Mouse (Mus musculus): ENCODE results near the gene Atp5f1.
"Not testable (repeated sequence)": the region's sequence is repeated elsewhere in the genome, so short reads cannot be mapped to it uniquely, and the experiment has no call there.

The Atp5f1 gene

DNA sequence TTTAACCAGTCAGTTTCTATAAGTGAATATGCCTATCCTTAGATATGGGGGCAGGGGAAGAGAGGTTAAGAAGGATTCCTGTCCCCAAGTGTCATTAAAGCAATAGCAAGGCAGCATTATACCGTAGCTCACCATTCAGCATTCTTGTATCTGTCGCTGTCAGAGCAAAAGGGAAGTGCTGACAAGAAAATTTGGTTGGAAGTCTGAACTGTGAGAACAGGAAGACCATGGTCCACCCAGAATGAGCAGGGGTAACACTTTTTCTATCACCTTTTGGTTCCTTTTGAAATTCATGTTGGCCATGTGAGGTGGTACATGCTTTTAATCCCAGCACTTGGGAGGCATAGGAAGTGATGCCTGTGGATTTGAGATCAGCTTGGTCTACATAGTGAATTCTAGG is 28.8 kb downstream of the Atp5f1 start:
- DNase-seq (ENCODE audit: low spot score in 2 of 2) = no peak

DNA sequence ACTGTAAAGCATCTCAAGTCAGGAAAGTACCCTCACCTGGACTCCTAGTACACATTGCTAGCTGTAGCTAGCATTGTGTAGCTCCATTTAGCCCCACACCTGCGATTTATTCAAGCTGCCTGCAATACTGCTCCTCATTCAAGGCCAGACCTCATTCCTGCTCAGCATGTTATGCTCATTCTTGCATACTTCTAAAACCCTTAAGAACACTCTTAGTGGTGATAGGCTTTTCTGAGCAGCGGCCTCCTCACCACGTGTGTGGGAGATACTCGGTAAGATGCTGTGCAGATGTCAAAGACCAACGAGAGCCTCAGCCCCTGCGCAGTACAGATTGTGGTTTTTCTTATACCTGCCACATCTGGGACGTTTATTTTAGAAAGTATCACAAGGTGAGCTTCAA is 30.1 kb downstream of the Atp5f1 start:
- DNase-seq (ENCODE audit: low spot score in 2 of 2) = no peak

DNA sequence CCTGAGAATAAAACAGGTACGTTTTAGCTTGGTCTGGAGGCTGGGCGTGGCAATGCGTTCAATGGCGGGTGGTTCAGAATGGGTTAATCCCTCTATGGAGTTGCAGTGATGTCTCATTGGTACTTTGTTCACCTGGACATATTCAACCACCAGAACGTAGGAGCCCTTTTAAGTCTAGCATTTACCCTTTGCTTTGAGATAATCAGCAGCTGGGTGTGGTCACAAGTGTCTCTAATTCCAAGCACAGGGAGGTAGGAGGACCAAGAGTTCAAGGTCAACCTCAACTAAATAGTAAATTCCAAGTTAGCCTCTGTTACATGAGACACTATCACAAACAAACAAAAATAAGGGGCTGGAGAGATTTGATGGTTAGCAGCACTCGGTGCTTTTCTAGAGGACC is 31.1 kb downstream of the Atp5f1 start:
- DNase-seq (ENCODE audit: low spot score in 2 of 2) = no peak

DNA sequence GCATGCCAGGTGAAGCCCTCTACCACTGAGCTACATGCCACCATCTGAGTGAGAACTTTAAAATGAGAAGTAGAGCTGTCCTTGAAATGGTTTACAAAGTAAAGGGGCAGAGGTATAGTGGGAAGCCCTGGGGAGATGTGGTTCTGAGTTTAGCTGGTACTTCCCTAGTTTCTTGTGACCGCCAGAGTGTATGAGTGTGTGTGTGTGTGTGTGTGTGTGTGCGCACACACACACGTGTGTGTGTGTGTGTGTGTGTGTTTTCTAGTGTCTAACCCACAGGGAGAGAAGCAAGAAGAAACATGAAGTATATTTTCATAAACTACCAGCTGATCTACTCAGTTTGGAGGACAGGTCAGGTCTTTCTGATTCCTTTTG is 31.7 kb downstream of the Atp5f1 start:
- no peak for DNase-seq (ENCODE audit: low spot score in 2 of 2)

DNA sequence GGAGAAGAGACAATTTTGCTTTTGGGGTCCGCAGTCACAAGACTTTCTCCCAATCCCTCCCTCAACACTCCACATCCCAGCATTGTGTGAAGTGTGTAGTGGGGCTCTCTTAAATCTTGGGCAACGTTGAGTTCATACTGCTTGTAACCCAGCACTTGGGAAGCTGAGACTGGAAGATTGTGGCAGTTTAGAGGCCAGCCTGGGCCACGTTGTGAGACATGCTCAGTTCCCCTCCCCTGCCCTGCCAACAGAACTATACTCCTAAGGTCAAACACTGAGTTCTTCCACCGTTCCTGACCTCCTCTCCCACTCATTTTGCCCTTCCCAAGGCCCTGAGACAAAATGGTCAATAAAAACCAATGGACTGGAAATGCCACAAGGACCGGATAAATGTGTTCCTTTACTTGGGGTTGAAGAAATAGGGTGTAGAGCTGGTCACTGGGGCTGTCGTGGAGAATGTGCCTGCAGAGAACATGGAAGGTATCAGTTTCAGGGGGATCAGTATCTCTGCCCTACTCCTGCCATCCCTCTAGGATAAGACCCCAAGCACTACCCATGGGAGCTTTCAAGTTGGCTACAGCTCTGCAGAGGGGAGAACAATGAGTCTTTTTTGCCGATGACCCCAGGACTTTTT is 32.2 kb downstream of the Atp5f1 start:
- no peak for DNase-seq (ENCODE audit: low spot score in 2 of 2)

DNA sequence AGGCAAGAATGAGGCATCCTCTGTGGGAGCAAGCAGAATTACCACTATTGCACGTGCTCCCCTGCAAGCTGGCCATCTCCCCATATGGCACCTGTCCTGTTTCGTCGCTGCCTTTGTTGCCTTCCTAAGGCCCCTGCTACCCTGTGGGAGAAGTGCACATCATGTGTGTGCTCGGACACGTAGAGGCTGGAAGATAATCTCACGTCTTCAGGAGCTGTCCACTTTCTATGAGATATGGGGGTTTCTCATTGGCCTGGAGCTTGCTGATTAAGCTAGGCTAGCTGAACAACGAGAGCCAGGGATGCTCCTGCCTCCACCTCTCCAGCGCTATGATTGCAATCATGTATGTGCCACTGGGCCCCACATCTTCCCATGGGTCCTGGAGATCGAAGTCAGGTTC is 35.3 kb downstream of the Atp5f1 start:
- no peak for DNase-seq (ENCODE audit: low spot score in 2 of 2)

DNA sequence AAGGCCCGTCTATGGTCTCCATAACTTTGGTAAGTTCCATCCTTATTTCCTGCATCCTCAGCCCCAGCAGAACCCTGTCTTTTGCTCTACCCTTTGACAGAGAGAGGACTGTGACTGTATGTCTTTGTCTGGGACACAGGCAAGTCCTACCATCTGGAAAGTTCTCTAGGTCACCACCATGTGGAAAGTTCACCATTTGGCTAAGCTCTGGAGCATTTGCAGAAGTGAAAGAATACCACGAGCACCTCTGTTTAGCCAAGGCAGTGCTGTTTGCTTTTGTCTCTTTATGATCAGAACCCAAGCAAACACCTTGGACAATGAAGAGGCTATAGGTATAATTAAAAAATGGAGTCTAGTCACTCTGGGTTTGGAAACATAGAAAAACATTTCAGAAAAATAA is 37.9 kb downstream of the Atp5f1 start:
- no peak for DNase-seq (ENCODE audit: low spot score in 2 of 2)

DNA sequence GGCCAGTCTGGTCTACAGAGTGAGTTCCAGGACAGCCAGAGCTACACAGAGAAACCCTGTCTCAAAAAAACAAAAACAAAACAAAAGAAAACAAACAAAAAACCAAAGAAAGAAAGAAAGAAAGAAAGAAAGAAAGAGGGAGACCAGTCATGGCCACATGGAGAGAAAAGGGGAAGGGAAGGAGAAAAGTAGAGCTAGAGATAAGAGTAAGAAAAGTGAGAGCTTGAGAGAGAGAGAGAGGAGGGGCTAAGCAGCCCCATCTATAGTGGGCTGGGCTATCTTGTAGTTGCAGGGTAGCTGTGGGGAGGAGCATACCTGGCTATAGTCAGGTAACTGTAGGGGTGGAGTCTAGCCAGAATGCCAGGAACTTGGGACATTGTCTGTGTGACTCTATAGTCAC is 39.2 kb downstream of the Atp5f1 start:
- not testable (repeated sequence) for DNase-seq (ENCODE audit: low spot score in 2 of 2)

DNA sequence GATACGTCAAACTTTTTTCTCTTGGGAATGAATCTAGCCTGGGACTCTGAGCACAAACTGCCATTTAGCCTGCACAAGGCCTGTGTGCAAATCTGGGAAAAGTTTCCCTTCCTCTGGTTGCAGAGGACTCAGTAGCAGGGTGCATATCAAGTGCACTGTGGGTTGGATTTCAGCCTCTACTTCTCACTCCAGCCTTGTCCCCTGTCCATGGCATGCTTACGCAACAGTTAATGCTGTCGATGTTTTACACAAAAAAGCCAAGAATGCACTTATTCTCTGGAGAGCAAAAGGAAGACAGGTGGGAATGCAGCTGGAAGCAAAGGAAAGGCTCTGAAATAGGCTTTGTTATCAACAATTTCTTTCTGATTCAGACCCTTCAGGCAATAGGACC is 41.5 kb downstream of the Atp5f1 start:
- DNase-seq (ENCODE audit: low spot score in 2 of 2) = no peak

DNA sequence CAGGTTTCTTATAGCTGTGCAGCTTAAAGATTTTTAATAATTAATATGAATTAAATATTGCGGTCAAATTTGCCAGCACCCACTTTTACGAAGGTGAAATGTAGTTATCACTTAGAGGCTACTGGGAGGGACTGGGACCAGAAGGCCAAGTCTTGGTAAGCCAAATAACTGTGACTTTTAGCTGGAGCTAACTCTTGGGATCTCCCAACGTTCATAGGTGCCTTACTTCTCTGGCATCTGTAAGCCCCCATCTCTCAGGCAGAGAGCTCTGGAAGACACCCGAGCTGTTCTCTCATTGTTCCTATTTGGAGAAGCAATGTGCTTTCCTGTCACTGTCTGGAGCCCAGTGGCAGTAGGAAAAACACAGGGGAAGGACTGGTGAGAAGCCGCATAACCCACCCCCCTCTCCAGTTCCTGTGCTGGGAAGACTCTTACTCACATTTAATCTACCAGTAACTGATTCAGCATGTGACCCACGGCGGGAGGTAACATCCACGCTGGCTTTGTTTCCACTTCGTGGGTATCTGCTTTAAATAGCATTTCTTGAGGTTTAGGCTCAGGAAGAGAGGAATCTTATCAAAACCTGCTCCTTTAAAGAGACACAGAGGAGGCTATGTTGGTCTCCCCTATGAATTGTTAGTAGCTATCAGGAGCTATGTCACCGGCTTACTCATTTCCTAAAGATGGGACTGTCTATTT is 42.1 kb downstream of the Atp5f1 start:
- DNase-seq (ENCODE audit: low spot score in 2 of 2) = no peak

DNA sequence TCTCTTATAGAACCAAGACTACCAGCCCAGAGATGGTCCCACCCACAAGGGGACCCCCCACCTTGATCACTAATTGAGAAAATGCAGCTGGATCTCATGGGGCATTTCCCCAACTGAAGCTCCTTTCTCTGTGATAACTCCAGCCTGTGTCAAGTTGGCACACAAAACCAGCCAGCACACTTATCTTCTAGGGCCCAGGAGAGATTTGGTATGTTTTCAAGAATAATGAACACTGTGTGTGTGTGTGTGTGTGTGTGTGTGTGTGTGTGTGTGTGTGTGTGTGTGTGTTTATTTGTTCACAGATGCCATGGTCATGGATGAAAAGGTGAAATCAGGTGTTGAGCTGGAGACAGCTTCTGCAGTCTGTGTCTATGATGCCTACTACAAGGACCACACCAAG is 43.4 kb downstream of the Atp5f1 start:
- DNase-seq (ENCODE audit: low spot score in 2 of 2) = not testable (repeated sequence)

DNA sequence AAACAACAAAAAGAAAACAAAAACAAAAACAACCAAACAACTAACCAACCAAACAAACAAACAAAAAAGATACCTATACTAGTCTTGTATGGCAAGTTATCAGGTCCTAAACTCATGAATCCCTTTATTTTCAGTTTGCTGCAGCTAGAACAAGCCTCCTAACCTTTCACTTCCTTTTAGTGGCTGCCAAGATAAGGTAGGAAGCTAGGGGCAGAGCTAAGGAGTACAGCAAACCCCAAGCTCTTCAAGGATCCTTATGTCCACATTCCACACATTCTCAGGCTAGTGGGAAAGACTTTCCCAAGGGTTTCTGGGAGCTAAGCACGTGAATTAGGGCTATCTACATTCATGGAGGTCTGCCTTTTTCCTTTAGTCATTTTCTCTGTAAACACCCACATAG is 44.6 kb downstream of the Atp5f1 start:
- DNase-seq (ENCODE audit: low spot score in 2 of 2) = no peak

DNA sequence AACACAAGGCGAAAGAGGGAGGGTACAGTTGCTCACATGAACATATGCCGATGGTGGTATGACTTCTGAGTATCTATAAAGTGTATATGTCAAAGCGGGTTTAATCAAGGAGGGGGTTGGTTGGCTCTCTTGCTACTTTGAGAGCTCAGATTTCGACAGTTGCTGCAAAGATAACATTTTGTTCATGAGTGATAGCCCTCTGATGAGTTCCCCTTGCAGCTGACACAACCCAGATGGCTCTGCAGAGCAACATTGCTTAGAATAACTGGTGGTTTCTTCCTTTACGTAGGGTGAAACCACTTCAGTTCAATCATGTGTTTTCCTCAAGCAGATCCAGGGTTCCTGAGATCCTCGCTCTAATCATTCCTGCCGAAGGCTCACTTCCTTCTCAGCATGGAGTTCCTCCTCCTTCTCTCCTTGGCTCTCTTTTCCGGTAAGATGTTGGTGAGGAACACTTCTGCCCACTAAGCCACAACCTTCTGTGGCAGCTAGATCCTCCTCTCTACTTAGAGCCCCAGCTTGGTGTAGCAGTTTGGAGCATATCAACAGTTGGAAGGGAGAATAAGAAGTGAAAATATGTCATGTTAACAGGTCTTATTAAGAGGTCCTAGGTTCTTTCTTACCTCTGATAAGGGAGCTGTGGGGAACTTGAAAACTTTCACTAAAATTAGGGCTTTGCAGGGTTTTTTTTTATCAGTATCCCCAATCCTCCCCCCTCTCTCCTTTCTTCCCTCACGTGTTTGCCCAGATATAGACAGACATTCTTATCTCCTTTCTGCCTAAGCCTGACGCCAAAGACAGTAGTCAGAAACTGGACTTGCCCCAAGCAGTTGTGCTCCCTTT is 45.8 kb downstream of the Atp5f1 start:
- no peak for DNase-seq (ENCODE audit: low spot score in 2 of 2)

DNA sequence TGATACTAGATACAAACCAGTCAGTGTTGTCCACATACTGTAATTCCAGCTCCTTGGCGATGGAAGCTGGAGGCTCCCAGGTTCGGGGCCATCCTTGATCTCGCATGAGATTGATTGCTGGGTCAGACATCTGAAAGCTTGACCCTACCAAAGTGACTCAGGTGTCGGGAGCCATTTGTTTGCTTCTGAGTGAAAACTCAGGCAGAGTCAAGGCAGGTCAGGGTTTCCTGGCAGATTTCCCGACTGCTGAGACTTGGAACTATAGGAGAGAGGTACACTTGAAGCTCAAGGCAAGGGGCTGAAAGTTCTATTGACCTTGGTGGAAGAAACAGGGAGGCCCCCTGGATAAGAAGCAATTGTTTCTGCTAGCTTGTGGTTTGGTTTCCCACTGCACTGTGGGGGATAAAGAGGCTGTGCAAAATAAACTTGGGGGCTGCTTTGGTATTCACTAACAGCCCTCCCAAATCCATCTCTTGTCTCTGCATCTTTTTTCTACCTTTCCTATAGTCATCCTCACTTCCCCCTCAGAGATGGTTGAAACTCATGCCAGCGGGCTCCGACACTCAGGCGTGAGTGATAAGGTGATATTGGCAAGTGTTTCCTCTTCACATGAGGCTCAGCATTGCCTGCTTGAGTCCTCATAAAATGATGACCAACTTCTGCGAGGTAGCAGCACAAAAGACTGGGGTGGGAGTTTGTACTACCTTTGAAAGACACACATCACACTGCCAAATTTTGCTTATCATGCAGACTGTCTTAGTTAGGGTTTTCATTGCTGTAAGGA is 47.6 kb downstream of the Atp5f1 start:
- DNase-seq (ENCODE audit: low spot score in 2 of 2) = no peak

DNA sequence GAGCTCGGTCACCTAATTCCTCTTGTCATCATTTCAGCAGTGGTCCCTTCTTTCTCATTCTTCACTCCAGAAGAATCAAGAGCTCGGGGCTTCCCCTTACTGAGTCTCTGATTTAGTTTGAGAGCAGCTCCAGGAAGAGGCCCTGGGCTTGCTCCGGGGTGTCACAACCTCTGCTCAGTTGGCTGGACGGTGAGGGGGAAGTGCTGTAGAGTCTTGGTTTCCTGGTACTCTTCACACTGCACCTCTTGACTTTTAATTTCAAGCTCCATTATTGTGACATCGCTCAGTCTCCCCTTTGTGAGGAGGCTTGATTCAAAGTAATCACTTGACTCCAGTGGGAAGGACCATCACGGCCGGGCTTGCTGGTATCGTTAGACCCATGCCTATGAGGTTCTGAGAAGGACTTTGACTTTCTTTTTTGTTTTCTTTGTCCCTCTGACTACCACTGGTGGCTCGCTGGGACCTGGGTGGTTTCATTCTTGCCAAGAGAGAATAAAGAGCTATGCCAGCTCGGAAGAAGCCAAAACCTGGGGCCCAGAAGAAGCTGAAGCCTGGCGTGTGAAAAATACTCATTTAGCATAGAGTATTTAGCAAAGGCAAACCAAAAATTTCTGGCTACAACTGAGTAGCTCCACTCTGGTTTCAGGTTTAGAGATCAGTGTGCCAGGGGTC is 49.2 kb downstream of the Atp5f1 start:
- DNase-seq (ENCODE audit: low spot score in 2 of 2) = peak; percentile 42 to 49

DNA sequence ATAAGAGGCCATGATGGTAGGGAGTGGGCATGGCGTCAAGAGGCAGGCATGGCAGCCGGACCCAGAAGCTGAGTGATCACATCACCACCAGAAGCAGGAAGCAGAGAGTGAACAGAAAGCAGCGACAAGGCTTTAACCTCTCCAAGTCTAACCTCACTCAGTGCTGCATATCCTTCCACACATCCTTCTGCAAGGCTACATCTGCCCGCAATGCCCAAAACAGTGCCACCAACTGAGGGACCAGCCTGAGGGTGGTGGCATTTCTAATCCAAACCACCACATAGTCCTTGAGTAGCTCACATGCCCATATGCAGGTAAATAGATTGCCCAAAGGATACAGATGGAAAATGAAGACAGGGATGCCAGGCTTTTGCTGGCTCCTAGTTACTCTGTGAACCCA is 50.9 kb downstream of the Atp5f1 start:
- no peak for DNase-seq (ENCODE audit: low spot score in 2 of 2)

DNA sequence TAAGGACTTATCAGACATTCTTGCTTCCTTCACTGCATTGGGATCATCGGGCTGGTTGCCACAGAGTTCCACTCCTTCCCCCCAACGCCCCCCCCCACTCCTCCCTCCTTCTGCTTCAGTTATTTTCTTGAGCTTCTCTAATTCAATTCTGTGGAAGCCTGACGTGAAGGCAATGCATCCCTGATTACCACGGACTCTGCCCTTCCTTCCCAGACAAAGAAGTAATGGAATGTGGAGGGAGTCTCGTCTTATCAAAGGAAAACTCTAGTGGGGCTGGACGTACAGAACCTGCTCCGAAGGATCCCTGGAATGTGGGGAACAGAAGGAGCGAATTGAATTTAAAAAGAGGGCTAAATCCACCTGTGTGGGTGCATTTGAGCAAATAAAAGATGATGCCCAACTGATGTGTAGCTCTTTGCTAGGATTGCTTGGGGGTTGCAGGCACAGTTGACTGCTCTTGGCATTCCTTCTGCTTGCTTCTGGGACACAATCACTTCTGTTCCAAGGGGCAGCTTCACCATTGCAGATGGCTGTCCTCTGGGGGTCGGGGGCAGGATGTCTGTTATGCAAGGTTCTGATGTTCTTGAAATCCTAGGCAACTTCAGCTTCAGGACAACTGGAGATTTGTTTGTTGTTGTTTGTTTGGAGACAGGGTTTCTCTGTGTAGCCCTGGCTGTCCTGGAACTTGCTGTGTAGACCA is 51.8 kb downstream of the Atp5f1 start:
- no peak for DNase-seq (ENCODE audit: low spot score in 2 of 2)

DNA sequence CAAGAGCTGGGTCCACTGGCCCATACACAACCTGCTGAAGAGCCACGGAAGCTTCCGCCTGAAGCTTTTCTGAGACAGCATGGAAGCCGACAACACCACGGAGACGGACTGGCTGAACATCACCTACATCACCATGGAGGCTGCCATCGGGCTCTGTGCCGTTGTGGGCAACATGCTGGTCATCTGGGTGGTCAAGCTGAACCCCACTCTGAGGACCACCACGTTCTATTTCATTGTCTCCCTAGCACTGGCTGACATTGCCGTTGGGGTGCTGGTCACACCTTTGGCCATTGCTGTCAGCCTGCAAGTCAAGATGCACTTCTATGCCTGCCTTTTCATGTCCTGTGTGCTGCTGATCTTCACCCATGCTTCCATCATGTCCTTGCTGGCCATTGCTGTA is 55.2 kb downstream of the Atp5f1 start:
- no peak for DNase-seq (ENCODE audit: low spot score in 2 of 2)

DNA sequence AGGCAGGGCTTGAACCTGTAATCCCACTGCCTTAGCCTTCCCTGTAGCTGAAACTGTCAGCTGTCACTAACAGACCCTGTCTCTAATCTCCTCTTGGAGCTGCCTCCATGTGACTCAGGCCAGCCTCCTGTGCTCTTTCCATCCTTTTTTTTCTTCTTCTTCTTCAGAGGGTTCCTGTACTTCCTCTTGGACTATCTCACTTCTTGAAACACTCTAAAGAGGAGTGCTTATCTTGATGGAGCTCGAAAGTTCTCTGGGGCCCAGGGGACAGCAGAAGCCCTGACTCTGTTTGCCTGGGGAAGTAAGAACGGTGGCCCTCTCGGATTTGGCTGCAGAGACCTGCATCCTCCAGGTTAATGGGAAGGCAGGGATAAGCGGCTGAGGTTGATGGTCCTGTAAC is 55.7 kb downstream of the Atp5f1 start:
- DNase-seq (ENCODE audit: low spot score in 2 of 2) = no peak

DNA sequence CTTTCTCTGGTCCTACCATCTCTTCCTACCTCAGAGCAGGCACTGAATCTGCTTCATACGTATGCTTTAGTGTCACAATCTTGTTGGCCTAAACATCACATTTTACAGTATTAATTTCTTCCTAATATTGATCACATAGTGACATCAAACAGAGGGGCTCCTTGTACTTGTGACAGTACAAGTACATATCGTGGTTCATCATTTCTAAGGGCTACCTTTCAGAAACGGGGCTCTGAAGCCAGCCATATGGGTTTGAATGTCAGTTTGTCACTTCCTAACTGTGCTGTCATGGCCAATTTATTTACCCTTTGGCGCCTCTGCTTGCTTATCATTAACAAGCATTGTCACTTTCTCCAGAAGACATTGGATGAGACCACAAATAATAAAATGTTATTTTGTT is 58.4 kb downstream of the Atp5f1 start:
- no peak for DNase-seq (ENCODE audit: low spot score in 2 of 2)

DNA sequence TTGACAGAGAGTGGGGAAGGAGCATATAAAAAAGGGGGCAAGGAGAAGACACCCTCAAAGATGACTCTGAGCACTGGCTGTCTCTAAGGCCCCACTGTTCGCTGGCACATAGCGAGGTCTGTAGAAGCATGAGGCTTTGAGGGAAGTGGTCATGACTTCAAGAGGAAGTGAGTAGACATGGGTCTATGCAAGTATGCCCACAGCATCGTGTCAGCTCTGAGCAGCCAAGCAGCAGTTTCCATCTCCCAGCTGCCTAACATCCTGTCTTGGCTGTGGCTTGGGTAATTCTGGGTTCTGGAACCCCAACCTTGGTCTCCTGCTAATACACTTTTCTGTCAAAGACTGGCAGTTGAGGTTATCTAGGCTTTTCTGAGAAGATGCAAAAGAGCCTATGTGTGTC is 59.2 kb downstream of the Atp5f1 start:
- peak; percentile 68 to 78 for DNase-seq (ENCODE audit: low spot score in 2 of 2)

Measured in natural killer cell, adult 2 months (primary cell).